Mouse (Mus musculus) c-Kit-positive CD71-negative TER-119-negative erythroid progenitor cells, embryonic 14.5 days (primary cell): Measurements from ENCODE around the gene Dnlz.

ENCODE experiments used
- DNase-seq: peaks from one replicate; pipeline ENCODE4 v3.0.0-alpha.2; 2013; ENCODE audit warnings: low read depth

Gene Dnlz

DNA sequence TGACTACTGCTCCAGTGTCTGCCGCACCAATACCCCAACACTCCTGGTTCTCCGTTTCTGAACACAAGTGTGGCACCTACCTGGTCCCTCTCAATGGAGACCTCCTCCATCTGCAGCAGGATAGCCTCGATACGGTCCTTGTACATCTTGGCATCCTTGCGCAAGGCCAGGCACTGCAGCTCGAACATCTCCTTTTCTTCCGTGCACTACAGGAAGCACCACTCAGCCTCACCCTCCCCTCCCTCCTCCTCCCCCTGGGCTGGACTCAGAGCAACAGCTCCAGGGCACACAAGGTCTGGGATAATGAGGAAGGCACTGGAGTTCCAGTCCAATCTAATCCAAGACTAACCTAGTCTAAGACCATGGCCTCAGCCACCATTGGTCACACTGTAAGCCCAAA lies 4.8 kb upstream of the Dnlz start:
- no peak for DNase-seq

DNA sequence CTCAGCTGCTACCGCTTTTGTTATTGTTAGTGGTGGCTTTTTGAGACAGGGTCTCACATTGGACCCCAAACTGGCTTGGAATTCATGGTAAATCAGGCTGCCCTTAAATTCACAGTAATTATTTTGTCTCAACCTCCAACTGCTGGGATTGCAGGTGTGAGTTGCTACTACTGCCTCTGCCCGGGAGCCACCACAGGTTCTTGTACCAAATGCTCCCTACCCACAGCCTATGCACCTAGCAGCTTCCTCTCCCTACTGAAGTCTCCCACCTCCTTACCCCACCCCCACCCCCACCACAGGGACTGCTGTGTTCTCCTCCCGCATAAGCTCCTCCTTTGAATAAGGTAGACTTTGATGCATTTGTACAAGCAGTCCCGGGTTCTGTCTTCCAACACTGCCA lies 4.3 kb upstream of the Dnlz start:
- no peak for DNase-seq

DNA sequence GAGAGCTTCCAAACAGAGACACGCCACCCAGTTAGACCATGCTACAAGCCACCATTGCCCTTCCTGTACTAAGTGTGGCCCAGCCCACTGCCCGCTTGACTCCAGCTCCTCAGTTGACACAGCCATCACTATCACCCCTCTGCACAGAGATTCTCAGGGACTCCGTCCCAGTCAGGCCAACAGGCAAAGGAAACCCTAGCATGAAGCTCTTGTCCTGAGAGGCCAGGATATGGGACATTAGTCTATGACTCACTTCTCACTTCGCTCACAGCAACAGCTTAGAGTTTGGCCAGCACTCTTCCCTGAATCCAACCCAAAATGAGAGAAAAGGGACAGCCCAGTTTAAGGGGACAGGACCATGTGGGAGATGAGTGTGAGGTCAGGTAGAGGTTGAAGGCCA lies 2.5 kb upstream of the Dnlz start:
- no peak for DNase-seq

DNA sequence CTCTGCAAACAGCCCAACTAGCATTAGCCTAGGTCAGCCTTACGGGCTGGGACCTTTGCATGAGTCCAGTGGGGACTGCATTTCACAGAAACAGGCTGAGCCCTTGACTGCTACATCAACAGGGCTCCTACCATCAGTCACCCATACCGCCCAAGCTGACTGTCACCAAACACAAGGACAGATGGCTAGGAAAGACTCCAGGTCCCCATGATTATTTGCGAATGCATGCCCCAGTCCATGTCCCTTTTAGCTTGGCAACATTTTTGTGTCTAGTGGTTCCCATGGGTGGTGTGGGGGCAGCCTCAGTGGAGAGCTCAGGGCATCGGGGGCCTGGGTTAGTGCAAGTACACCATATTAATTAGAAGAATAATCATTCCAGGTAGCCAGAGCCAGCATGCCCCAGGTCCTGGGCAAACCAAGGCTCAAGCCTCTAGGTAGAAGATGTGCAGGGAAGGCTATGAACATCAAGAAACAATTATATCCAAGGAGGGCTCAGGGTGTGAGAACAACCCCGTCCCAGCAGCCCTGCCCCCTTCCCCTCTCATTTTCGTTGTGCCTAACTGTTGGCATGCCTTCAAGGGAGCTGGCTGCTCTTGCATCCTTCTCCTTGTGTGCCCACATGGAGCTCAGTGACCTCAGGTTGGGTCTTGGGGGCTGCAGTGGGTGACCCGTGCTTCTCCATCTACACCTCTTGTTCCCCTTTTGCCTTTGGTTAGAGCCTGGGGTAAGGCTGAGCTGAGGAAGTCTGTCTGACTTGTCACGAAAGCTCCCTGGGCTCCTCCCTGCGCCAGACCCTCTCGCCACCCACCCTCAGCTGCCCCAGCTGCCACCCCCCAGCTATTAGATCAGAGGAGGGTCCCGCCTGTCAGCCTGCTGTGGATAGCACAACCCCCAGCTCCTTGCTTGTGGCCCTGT lies 1.4 kb upstream of the Dnlz start:
- no peak for DNase-seq

DNA sequence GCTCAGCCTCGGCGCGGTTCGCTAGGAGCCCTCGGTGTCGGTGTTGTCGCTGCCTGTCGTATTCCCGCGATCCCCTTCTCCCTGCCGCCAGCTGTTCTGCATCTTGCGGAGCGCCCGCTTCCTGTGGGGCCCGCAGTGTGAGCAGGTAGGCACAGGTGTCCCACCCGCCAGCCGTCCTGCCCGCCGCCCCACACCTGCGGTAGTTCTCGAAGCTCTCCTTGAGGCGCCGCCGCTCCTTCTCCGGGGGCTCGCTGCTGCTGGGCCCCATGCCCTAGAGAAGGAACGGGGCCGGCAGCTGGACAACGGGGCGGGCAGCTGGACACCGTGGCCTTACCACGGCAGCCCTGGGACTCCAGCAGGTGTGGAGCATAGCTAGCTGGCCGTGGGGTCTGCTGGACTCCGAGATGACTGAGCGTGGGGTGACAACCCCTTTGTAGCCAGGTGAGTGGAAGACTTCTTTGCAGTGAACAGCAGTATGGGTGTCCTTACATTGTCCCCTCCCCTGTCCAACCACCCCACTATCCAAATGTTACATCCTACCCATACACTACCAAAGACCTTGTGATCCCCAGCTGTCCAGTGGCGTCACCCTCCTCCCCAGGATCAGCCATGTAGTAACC lies 491 bp upstream of the Dnlz start:
- DNase-seq, result no peak

DNA sequence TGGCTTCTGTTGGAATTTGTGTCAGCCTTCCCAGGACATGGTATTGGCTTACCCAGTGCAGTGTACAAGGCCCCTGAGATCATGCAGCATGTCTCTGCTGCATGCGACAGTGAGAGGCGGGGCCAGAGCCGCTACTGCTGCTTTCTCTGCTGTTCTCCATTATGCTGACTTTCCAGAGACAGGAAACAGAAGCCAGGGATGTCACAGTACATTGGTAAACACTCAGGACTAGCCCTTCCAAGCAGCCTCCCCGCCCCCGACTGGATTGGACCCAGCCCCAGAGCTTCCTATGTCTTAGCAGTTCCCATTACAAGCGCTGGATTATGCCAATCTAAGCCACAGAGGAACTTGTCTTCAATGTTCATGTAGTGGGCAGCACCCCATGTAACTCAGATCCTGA lies 3.7 kb downstream of the Dnlz start:
- DNase-seq, result no peak

DNA sequence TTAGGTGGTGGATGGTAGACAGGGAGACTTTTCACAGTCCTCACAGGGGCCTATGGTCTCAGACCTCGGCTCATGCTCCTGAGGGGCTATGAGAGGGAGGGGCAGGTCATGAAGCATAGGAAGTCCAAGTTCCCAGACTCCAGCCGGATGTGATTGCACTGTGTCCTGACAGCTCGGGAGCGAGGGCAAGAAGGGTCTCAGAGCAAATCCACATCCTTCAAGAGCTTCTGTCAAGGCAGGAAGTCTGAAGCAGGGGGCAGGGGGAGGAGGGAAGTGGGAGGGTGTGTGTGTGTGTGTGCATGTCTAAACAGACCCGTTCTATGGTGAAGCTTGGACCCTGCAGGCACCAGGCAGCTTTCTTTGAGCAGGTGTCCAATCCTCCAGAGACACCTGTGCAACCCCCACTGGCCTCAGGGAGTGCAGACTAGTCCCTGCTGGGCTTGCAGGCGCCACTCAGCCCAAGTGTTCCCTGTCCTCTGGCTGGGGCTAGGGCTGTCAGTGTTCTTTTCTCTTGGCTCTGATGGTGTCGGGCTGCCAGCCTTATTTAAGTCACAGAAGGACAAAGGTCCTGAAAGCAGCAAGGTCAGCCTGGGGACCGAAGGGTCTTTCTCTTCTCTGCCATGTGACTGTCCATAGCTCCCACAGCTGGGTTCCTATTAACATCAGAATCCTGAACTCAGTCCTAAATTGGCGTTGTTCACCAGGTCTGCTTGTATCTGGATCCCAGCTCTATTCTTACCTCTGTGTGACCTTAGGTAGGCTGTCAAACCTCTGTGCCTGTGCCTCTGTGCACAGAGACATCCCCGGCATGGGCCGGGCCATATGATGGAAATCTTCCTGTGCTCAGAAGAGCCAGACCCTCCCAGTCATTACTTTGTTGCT lies 9.1 kb downstream of the Dnlz start:
- no peak for DNase-seq

DNA sequence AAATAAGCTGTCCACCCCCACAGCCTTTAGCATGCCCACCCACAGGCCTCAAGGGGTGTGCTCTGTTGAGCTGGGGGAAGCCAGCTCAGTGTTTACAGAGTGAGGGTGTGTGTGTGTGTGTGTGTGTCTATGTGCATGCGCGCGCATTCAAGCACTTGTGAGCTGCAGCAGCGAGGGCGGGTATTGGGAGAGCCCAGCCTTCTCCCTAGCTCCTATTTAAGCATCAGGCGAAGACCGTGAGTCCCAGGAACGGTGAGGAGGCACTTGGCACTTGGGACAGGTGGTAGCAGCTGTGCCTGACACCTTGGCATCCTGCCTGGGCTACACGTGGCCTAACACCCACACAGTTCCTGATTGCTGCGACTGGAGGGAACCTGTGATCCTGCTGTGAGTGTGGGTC lies 9.9 kb downstream of the Dnlz start:
- DNase-seq, result no peak

DNA sequence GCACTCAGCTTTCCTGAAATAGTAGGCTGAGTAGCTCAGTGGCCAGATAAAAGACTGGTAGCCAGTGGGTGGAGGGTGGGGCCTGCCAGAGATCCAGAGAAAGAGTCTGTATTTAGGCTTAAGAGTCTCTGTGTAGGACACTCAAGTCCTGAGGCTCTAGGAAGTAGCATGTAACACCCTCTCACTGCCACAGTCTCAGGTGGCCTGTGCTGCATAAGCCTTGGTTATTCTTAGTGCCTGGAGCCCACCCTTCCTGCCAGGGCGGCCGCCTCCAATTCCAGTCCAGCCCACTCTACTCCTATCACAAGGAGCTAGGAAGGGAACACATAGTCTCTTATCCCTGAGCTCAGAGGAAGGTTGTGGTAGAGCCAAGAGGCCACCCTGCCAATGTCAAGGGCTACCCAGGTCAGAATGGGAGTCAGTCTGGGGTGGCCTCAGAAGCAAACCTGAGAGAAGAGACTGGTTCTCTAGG lies 10.4 kb downstream of the Dnlz start:
- no peak for DNase-seq

DNA sequence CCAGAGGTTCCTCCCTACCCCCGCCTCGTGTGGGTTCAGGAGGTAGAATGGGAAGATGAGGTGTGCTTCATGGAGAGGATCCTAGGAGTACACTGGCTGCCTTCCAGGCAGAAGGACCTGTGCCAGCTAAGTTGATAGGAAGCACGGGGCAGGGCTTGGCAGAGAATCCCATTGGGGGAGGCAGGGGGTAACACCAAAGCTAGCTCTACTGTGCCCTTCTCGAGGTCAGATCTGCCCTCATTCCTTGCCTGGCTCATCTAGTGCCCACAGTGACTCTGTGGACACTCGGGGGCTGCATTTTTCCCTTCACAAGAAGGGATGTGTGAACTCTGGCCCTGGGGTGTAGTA lies 12.7 kb downstream of the Dnlz start:
- no peak for DNase-seq

DNA sequence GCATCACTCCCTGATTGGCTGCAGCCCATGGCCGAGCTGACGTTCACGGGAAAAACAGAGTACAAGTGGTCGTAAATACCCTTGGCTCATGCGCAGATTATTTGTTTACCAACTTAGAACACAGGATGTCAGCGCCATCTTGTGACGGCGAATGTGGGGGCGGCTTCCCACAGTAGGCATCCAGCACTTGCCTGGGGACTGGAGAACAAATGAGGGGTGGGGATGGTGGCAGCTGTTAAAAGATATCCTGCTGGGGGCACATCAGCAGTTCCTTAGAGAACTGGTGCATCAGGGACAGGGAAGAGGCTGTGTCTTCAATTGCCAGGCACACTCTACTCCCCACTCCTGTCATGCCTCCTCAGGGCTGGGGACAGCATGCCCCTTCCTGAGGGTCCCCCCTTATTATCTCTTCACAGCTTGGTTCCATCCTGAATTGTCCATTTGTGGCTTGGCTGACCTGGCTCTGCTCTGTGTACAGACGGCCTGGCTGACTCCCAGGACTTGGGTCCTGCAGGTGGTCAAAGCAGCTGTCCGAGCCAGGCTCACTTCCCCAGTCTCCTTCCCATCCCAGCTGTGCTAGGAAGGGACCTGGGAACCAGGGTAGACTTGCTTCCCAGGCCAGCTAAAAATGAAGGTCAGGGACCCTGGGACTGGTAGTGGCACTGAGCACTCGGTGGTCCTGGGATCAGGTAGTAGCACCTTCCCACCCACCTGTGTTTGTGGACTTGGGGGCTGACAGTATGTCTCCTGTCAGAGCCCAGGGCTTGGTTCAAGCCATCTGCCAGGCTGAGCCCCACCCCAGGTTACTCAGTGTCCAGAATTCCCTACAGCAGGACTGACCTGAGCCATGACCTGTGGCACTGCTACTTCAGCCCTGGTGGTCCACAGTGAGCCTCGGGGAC lies 13.4 kb downstream of the Dnlz start:
- DNase-seq, result no peak

DNA sequence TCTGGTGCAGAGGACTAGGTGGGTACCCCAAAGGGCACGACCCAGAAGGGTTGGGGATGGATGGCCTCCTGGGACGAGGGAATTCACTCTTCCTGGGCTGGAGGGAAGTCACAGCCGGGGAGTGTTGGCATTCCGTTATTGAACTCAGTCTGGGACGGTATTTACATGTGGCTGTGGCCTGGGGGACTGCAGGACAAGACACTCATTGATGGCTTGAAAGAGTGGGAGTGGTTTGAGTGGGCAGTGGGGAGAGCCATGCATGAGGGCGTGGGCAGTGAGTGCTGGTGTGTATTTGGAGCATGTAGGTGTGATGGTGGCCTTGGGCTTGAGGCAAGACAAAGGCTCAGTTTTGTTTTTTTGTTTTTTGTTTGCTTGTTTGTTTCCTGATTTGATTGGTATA lies 21.2 kb downstream of the Dnlz start:
- DNase-seq, result no peak

DNA sequence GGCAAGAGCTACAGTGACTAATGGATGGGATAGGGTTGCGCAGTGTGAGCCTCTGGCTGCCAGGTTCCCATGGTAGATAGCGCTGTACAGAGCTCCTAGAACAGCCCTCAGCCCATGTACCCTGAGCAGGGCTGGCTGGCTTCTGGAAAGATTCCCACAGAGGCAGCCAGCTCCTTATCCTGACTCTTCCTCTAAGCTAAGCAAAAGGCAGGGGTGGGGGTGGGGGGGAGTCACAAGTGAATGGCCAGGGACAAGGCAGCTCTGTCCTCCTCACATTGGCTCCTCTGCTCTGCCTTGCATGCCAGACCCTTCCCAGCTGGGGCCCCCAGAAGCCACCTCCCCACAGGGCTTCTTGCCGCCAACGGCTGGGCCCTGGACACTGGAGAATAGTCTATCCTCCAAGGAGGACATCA lies 21.8 kb downstream of the Dnlz start:
- no peak for DNase-seq

DNA sequence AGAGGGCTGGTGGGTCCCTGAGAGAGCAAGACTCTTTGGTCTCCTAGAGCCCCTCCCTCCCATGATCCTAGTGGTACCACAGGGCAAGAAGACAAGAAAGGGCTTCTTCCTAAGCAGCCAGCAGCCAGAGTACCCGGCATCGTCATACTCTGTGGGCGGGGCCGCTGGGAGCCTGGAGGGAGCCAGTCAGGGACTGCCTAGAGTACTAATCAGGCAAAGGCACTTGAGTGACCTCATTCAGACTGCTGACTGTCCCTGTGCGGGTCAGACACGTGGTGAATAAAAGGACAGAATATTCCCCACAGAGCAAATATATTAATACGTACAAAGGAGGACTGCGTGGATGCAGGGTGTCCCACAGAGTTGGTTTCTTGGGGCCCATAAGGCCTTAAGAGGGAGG lies 22.5 kb downstream of the Dnlz start:
- DNase-seq, result no peak

DNA sequence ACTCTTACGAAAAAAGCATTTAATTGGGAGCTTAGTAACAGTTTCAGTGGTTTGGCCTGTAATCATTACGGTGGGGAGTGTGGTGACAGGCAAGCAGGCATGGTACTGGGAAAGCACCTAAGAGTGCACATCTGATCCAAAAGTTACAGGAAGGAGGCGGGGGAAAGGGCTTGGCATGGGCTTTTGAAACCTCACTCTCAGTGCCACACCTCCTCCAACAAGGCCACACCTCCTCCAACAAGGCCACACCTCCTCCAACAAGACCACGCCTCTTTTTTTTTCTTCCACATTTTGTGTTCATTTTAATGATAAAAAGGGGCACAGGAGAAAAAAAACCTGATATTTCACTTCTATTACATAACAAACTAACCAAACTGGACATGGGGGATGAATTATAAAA lies 24.1 kb downstream of the Dnlz start:
- no peak for DNase-seq

DNA sequence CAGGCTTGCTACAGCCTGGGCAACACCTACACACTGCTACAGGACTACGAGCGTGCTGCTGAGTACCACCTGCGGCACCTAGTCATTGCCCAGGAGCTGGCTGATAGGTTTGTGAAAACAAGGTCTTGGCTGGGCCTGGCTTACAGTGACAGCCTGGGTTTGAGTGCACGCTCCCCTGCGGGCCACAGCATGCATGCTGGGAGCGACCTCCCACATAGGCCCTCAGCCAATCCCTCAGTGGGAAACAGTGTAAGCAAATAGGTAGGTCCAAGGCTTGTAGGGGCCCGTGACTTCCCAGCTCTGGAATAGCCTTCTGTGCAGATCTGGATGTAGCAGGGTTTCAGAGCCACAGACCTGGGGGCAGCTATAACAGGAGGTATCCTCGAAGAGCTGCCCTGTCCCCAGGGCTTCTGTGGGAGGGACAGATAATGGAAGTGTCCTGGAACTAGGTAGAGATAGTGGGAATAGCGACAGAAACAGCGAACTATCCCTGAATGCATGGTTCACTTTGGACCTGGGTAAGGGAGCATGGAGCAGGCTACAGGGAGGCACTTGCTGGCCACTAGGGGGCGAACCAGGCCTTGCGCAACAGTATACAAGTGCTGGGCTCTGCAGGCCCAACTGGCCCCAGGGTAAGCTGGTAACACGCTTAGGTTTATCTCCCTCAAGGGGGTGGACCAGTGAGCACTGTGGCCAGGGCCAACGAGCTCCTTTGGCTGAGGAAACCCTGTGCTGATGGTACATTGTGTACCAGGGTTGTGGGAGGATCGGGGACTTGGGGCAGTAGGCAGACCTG lies 26.3 kb downstream of the Dnlz start:
- peak; percentile 68 for DNase-seq

DNA sequence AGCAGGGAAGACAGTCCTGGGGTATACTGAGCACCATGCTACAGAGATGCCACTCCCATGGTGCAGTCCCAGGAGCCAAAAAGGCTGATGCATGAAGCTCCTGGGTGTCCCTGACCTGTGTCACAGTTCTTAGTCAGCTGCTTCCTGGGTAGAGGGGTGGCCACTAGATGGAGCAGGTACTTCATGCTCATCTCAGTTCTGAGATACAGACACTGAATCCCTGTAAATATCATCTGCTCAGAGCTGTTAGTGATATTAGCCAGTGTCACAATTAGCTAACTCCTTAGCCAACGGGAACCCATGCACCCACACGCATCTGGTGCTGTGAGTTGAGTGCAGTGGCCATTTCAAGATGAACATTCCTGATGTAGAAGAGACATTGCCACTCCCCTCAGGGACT lies 27.0 kb downstream of the Dnlz start:
- DNase-seq, result no peak

DNA sequence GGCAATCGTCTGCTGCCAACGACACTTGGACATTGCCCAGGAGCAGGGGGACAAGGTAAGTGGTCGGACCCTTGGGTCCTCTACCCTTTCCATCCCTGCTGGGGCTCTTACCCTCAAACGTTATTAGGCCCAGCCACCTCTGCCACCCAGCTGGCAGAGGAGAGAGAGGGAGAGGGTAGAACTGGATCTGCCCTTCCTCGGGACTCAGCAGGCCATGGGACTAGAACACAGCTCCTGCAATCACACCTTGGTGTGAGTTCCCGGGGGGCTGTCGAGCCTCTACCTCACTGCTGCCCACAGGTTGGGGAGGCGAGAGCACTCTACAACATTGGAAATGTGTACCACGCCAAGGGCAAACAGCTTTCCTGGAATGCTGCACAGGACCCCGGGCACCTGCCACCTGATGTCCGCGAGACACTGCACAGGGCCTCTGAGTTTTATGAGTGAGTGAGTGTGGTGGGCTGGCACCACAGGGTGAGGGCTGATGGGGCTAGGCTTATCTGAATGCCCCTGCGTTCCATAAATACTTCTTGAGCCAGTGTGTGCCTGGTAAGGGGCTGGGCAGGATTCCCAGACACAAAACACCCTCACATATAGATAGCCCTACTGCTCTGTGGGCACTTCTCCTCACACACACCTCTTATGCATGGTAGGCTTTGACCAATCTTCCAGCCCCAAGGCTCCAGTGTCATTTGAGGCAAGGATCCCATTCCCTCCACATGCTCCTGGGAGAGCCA lies 28.2 kb downstream of the Dnlz start:
- DNase-seq, result no peak

DNA sequence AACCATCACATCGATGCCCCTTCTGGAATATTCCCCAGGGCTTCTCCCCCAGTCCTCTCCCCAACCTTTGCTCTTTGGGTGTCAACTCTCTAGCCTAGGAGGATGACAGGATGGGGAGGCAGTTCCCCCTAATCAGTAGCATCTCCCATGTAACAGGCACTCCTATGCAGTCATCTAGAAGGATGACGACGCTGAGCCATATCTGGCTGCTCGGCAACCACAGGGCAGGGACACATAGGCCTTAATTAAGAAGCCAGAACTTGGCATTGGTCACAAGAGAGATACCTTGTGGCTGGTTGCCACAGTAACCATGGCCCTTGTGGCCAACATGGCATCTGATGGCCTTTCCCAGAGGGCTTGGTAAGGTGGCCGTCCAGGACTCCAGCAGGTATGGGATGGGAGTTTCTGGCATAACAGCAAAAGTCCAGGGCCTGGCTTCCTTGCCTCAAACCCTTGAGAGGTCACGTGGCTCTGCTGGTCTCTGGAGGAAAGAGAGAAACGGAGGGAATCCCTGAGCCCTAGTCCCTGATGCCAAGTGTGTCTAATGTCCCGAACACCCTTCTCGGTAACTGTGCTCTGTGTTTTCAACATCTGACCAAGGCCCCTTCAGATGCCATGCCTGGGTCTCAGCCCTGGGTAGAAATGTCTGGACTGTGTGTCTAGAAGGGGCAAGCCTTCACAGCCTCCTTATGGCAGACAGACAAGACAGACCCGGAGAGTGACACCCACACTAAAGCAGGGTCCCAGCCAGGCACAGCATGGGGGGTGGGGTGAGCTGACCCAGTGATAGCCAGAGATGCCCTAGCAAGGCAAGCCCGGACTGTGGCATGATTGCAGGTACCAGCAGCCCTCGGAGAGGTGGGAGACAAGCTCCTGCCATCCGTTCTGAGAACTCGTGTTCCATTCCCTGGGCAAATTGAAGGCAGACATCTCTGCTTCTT lies 31.4 kb downstream of the Dnlz start:
- no peak for DNase-seq
